Mouse (Mus musculus): ENCODE results near the gene Trabd2b.

Trabd2b gene

GRCm38 (mm10) chr4:114605670-114606069 lies 199.1 kb downstream of the Trabd2b start:
- no peak for DNase-seq (ENCODE audit: low spot score)

DNA sequence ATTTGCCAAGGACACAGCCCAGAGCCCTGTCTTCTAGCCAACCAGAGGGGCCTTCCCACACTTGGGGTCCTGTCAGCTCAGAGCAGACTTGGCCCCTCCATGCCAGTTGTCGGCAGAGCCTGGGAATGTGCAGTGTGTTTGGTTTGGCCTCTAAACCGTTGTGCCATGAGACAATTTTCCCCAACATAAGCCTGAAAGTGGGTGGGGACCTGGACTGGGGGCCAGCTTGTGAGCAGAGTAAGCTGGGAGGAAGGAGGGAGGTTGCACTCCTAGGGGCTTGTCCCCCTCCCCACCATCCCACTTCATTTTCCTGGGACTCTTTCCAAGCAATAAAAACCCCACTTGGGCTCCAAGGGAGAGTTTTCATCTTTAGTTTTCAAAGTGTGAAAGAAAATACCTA lies 201.3 kb downstream of the Trabd2b start:
- DNase-seq (ENCODE audit: low spot score): no peak

- no peak for DNase-seq (ENCODE audit: low spot score)
Measured at GRCm38 (mm10) chr4:114609297-114609696, 202.8 kb downstream of the Trabd2b start.

DNA sequence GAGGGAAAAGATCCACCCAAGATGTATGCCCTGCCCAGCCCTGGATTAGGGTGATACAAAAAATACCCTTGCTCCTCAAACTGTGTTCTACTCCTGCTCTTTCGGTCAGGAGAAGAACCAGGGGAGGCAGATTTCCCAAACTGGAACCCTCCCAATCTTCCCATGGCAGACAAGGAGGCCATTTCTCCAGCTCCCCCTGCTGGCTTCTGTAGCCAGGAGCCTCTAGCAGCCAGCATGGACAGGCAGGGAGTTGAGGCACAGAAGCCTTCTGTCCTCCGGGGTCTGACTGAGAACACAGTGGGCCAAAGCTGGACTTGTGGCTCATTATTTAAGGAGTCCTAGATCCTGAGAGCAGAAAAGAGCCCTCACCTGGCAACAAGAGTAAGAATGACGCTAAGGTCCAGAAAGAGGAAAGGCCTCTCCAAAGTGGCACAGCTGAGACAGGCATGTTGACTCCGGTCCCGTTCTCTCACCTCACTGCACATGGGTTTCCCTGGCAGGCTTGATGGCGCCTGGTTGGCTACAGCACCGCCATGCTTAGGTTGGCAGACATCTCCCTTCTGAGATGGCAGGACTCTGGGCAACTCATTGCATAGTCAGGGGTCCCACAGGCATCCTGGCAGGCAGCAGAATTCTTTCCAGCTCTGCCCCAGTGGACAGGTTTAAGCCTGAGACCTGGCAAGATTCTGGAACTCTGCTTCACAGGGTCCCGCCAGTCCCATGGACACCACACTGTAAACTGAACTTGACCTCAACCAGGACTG lies 204.8 kb downstream of the Trabd2b start:
- DNase-seq (ENCODE audit: low spot score): no peak

DNA sequence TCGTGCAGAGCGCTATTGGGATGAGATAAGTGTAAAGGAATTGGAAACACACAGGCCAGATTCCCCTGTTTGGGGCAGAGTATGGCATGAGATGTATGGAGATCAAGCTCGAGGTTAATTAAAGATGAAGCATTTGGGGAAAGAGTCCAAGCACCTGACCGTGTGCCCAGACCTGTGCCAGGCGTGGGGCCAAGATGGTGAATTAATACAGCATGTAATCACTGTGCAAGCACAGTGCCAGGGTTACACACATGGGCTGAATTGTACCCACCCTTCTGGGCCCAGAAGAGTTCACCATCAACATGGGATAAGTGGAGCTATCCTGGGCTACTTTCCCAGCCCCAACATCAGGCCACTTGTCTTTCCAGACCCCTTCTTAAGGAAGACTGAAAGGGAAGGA lies 205.5 kb downstream of the Trabd2b start:
- no peak for DNase-seq (ENCODE audit: low spot score)

DNA sequence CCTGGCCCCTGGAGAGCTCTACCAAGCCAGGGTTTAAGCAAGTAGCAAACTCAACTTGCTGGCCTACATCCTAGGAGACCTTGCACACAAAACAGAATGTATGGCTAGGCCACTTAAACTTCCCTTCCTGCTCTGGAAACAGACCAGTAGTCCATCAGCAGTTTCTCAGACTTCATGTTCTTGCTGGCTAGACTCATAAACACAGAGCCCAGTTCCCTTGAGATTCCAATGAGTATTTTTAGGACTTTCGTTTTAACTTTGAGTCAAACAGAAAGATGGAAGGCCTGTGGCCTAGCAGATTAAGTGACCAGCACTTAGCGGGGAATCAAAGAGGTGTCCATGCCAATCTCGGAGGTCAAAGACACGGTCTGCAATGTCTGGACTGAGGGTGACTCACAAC lies 206.3 kb downstream of the Trabd2b start:
- no peak for DNase-seq (ENCODE audit: low spot score)

- no peak for DNase-seq (ENCODE audit: low spot score)
Measured at GRCm38 (mm10) chr4:114614086-114614485, 207.6 kb downstream of the Trabd2b start.

GRCm38 (mm10) chr4:114615765-114616164 lies 209.2 kb downstream of the Trabd2b start:
- DNase-seq (ENCODE audit: low spot score): no peak

- DNase-seq (ENCODE audit: low spot score): no peak
Measured at GRCm38 (mm10) chr4:114622929-114623328, 216.4 kb downstream of the Trabd2b start.

DNA sequence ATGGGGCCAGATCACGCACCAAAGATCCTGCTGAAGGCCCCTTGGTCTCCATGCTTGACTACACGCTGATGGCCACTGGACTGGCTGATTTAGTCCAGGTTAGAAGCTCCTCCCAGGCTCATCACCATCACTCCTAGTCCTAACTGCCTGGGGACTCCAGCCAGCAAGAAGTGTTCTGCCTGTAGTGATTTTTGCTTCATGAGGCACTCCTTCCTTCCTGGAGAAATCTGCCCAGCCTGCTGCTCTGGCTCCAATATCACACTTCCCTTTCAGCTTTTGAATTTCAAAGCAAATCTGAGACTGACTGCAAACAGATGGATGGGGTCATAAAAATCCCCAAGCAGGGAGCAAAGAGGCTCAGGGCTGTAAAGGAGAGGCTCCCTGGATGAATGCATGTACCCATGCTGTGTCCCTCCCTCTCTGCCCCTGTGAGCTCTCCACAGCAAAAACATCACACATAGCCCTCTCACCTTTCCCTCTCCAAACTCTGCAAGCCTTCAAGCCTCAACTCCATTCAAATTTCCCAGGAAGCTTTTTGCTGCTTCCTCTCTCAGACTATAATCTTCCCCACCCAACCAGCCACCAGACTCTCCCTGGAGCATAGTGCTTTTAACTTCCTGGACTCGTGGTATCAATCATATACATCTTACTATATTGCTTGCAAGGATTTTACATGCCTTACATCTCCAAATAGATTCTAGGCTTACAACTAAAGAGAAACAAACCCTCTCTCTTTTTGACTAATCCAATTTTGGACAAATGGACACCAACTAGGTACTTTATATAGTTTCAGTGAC lies 217.8 kb downstream of the Trabd2b start:
- DNase-seq (ENCODE audit: low spot score): no peak

DNA sequence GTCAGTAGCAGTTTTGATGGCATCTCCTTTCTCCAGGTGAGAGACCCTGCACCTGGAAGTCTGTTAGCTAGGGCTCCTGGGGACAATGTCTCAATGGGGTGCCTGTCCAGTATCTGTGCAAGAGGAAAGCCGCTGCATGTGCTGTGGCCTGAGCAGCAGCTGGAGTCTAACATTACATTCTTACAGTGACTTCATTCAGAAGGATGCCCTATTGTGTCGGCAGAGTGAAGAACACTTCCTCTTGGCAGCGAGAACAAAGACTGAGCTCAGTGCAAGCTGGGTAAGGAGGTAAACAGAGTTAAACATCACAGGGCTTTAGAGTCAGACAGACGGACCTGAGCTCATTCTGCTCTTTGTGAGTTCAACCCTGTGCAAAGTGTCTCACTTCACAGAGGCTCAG lies 218.8 kb downstream of the Trabd2b start:
- no peak for DNase-seq (ENCODE audit: low spot score)

DNA sequence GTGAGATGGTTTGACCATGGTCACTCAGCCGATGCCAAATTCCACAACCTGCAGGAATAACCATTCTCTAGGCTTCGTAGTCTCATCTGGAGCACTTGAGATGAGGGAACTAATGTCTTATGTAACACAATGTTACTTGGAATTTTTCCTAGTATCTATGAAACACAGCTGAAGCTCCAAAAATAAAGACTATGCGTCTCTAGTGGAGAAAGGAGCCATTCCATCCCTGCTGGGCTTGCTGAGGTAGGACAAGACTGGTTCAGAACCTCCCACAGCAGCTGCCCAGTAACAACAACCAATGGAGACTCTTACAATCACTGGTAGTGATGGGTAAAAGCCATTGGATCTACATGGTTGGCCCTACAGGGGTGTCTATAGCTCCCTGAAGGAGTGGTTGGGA lies 219.4 kb downstream of the Trabd2b start:
- no peak for DNase-seq (ENCODE audit: low spot score)

DNA sequence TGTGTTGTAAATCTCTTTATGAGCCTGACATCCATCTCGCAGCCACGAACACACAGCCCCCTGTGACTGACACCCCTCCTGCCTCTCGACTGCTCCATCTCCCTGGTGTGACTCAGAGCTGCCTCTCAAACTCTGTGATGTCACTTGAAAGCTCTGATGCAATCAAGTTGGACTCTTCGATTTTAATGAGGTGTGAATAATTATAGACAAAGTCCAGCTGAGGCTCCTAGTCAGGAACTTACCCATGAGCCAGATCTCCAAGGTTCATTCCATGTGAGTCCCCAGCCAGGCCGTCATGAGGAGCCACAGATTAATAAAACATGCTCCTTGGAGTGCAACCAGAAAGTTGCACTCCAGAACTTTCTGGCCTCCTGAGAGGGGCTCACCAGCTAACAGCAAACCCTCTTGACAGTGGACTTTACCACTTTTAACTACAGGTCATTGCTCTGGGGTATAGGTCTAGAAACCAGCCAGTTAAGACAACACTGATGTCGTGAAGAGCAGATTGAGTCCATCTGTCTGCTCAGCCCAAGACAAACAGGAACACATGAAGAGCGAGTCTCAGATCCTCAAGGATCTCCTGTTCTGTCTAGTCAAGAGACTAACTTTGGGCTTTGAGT lies 221.3 kb downstream of the Trabd2b start:
- DNase-seq (ENCODE audit: low spot score): no peak

GRCm38 (mm10) chr4:114635889-114636288 lies 229.4 kb downstream of the Trabd2b start:
- no peak for DNase-seq (ENCODE audit: low spot score)

GRCm38 (mm10) chr4:114636324-114636723 lies 229.8 kb downstream of the Trabd2b start:
- DNase-seq (ENCODE audit: low spot score): no peak

- no peak for DNase-seq (ENCODE audit: low spot score)
Measured at GRCm38 (mm10) chr4:114637120-114637519, 230.6 kb downstream of the Trabd2b start.

- no peak for DNase-seq (ENCODE audit: low spot score)
Measured at GRCm38 (mm10) chr4:114642469-114642868, 235.9 kb downstream of the Trabd2b start.

- no peak for DNase-seq (ENCODE audit: low spot score)
Measured at GRCm38 (mm10) chr4:114643679-114644208, 237.2 kb downstream of the Trabd2b start.

- no peak for DNase-seq (ENCODE audit: low spot score)
Measured at GRCm38 (mm10) chr4:114645341-114645740, 238.8 kb downstream of the Trabd2b start.

DNA sequence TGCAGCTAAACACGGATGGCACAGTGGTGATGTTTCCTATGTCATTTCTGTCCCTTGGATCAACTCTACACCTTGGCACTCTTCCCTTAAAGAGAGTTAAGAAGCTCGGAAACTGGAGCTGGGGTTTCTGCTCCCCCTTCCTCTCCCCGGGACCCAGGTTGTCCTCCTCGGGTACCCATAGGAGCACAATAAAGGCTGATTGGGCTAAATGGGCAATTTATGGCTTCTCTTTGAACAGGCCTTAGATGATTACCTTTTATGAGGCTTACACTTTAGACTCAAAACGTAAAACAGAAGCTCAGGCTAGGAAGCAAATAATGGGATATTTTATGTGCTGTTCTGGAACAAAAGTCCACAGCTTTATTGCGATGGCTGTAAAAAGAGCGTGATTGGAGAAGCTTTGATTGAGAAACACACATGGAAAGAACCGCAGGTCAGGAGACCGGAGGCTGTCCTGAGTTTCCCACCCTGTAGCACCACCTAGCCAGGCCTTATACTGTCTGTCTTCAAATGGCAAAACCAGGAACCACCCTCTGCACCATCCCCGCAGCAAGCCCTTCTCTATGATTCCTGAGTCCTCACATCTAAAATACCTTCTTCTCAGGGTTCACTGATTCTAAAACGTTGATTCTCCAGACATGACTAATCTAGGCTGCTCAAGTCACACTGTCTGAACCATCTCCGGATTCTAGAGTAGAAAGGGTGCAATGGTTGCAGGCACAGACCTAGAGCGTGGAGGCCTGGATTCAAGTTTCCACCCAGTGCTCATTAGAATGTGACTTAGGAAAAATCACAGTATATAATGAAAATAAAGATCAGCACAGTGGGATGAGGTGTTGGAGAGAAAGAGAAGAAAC lies 240.5 kb downstream of the Trabd2b start:
- DNase-seq (ENCODE audit: low spot score): no peak

DNA sequence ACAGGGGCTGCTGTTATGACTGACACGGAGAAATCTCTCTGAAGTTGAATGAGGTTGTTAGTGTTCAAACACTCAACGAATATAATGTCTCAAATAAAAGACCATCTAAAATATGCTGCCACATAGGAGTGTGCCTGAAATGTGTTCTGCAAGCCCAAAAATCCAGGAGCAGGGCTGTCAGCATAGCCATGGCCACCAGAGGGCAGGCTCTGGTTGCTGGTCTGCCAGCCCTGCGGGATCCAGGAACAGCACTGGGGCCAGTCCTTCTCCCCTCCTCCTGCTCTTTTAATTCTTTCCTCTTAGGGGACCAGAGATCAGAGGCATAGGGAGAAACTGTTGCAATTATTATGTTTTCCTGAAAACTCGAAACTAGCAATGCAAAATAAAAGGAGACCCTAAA lies 241.2 kb downstream of the Trabd2b start:
- no peak for DNase-seq (ENCODE audit: low spot score)

All from spleen, adult 12 weeks (tissue).